Mouse (Mus musculus) left cerebral cortex, postnatal 25 days (tissue): ENCODE results near the gene Phf21a. TPM values are rescaled to one million over a fixed set of nuclear protein-coding genes. Genes with fewer than 3 reads are reported as not detected.

Source experiments
- DNase-seq, 2 experiments: peaks; one replicate each; pipeline ENCODE4 v3.0.0; 2022; ENCODE audit warnings: low spot score in 2 of 2, mixed read lengths in 1 of 2
- intact Hi-C: fragments of 180-260 bp; cut with DNase I; formaldehyde crosslinking; loops from one replicate; pipeline ENCODE4 v1.15.1; 2025
- total RNA-seq, 2 experiments: library from RNA; stranded (reverse); gene quantifications; 2 replicates each; pipeline ENCODE4 v1.2.3; 2021

Phf21a gene
- total RNA-seq, 2 experiments from 2014 or later: 98.0 to 109 TPM

- intact Hi-C loops: no loop called here
- no peak for DNase-seq
Observed at GRCm38 (mm10) chr2:92269227-92269626, 176.3 kb downstream of the Phf21a start.

- DNase-seq: no peak
- intact Hi-C loops: no loop called here
Observed at GRCm38 (mm10) chr2:92272510-92272909, 179.6 kb downstream of the Phf21a start.

- no peak for DNase-seq
- intact Hi-C loops: no loop called here
Observed at GRCm38 (mm10) chr2:92273101-92273801, 180.3 kb downstream of the Phf21a start.

GRCm38 (mm10) chr2:92273802-92274183 is 180.9 kb downstream of the Phf21a start:
- intact Hi-C loops: no loop called here
- DNase-seq: no peak

- no peak for DNase-seq
- intact Hi-C loops: no loop called here
Observed at GRCm38 (mm10) chr2:92277787-92278186, 184.9 kb downstream of the Phf21a start.

GRCm38 (mm10) chr2:92278663-92279062 is 185.7 kb downstream of the Phf21a start:
- DNase-seq: peak; percentile 56 to 69
- intact Hi-C loops: no loop called here

- DNase-seq: no peak
- intact Hi-C loops: no loop called here
Observed at GRCm38 (mm10) chr2:92279398-92279797, 186.5 kb downstream of the Phf21a start.

- intact Hi-C loops: no loop called here
- no peak for DNase-seq
Observed at GRCm38 (mm10) chr2:92285597-92285996, 192.7 kb downstream of the Phf21a start.

- DNase-seq: no peak
- intact Hi-C loops: no loop called here
Observed at GRCm38 (mm10) chr2:92289335-92289734, 196.4 kb downstream of the Phf21a start.

- intact Hi-C loops: no loop called here
- no peak for DNase-seq
Observed at GRCm38 (mm10) chr2:92291526-92291925, 198.6 kb downstream of the Phf21a start.

GRCm38 (mm10) chr2:92296402-92296801 is 203.5 kb downstream of the Phf21a start:
- intact Hi-C loops: loop anchor here (2.0 to 5.0 kb wide), 2 partner anchors 34 to 141 kb away; no protein-coding TSS in a partner anchor
- peak; percentile 82 to 87 for DNase-seq

- intact Hi-C loops: loop anchor here (5.0 kb wide), 1 partner anchor 137 kb away; no protein-coding TSS in a partner anchor
- no peak for DNase-seq
Observed at GRCm38 (mm10) chr2:92299896-92300295, 207.0 kb downstream of the Phf21a start.

- DNase-seq: no peak
- intact Hi-C loops: no loop called here
Observed at GRCm38 (mm10) chr2:92301849-92302607, 209.1 kb downstream of the Phf21a start.

- intact Hi-C loops: no loop called here
Observed at GRCm38 (mm10) chr2:92312542-92312941, 219.6 kb downstream of the Phf21a start.

GRCm38 (mm10) chr2:92314031-92314430 is 221.1 kb downstream of the Phf21a start:
- intact Hi-C loops: no loop called here
- no peak for DNase-seq

More at GRCm38 (mm10) chr2:92312542-92312941, 219.6 kb downstream of the Phf21a start:
- DNase-seq: peak in 1 of 2 experiments; percentile 75

- intact Hi-C loops: no loop called here
- DNase-seq: no peak
Observed at GRCm38 (mm10) chr2:92316652-92317051, 223.7 kb downstream of the Phf21a start.

GRCm38 (mm10) chr2:92317228-92317627 is 224.3 kb downstream of the Phf21a start:
- intact Hi-C loops: no loop called here
- DNase-seq: no peak

GRCm38 (mm10) chr2:92322669-92323068 is 229.8 kb downstream of the Phf21a start:
- no peak for DNase-seq
- intact Hi-C loops: no loop called here

GRCm38 (mm10) chr2:92325676-92326075 is 232.8 kb downstream of the Phf21a start:
- no peak for DNase-seq
- intact Hi-C loops: no loop called here

- no peak for DNase-seq
- intact Hi-C loops: no loop called here
Observed at GRCm38 (mm10) chr2:92326221-92326620, 233.3 kb downstream of the Phf21a start.

GRCm38 (mm10) chr2:92327601-92328000 is 234.7 kb downstream of the Phf21a start:
- DNase-seq: no peak
- intact Hi-C loops: no loop called here
